Mouse (Mus musculus) spleen, adult 2 months (tissue): ENCODE measurements at regions not wholly inside any gene's neighbourhood (a gene's known extent, or its start where the extent isn't known, plus 50 kb on each side); places are given as distances from the start of the nearest gene placed in this dataset.

Experiments used
- DNase-seq, 2 experiments: peaks; one replicate each; pipeline versions ENCODE4 v3.0.0 to v3.0.0-alpha.2; 2012 to 2021; ENCODE audit warnings: low spot score in 2 of 2, low read depth in 1 of 2
- H3K27ac ChIP-seq: fragments of 200-500 bp; 2 replicates; pipeline ENCODE4 v1.5.1; 2012; ENCODE audit warnings: low read length, inconsistent platforms; ENCODE audit not compliant: insufficient read depth
- H3K27me3 ChIP-seq: fragments of 200-500 bp; 2 replicates; pipeline ENCODE4 v1.6.1; 2012; ENCODE audit warnings: mild to moderate bottlenecking, moderate library complexity, low read length, inconsistent platforms; ENCODE audit not compliant: control insufficient read depth, insufficient read depth
- H3K36me3 ChIP-seq: fragments of 200-500 bp; 2 replicates; pipeline ENCODE4 v1.6.1; 2012; ENCODE audit warnings: mild to moderate bottlenecking, low read length, inconsistent platforms; ENCODE audit not compliant: control insufficient read depth, insufficient read depth
- H3K4me1 ChIP-seq: fragments of 200-500 bp; 2 replicates; pipeline ENCODE4 v1.6.1; 2011; ENCODE audit warnings: inconsistent platforms; ENCODE audit not compliant: control insufficient read depth, insufficient read depth, insufficient read length
- H3K4me3 ChIP-seq: fragments of 200-500 bp; 2 replicates; pipeline ENCODE4 v1.5.1; 2011; ENCODE audit warnings: mild to moderate bottlenecking, inconsistent platforms; ENCODE audit not compliant: insufficient read depth, insufficient read length; ENCODE audit errors: extremely low read depth
- CTCF ChIP-seq: fragments of 200-500 bp; IDR thresholded peaks from 2 replicates; pipeline ENCODE4 v1.5.1; 2011; ENCODE audit warnings: mild to moderate bottlenecking, inconsistent platforms; ENCODE audit not compliant: insufficient read depth, insufficient read length, insufficient replicate concordance; ENCODE audit errors: extremely low read depth
- POLR2A ChIP-seq: fragments of 200-500 bp; IDR thresholded peaks from 2 replicates; pipeline ENCODE4 v1.6.1; 2011; ENCODE audit warnings: low read depth, low read length, inconsistent platforms
- WGBS: fragments of 180-500 bp; shearing (Covaris S2); methylation state at CpG from one replicate; pipeline ENCODE4 v1.1.7; 2018; 5-methylcytosine and 5-hydroxymethylcytosine counted together

DNA sequence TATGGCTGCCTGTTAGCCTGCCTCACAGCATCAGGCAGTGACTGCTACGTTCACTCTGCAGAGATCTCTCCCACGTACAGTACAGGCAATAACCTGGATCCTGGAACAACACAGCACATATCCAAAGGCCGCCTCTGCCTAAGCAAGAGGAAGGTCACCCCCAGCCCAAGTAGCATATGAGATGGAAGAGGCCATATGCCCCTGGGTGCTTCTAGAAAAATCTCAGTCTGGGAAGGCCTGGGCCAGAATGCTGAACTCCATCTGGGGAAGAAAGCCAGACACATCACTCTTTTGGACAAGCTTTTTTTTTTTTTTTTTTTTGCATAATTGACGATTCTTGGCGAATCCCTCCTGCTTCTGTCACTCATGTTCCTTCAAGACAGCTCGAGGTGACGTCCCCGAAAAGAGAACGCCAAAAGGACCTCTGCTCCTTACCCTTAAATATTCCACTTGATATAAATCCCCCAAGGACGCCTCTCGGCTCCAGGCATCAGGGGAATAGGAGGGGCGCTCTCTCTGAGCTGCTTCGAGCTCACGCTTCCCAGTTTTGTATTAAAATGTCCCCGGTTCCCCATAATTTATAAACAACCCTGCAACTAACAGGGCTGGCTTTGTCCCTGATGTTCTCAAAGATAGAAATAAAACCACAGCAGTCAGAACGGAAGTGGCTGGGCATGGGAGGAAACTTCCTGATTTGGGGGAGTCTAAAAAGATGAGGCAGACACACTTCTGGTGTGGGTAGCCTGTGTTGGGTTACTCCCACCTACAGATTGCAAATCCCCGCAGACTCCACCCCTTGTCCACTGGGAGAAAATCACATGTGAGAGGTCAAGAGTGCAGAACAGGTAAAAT is 150.4 kb downstream of the Cryba4 start:
- H3K4me3 ChIP-seq: no peak overlapping the region
- H3K27ac ChIP-seq: no peak overlapping the region; the same call in 1 of the 2 replicates
- H3K27me3 ChIP-seq: no peaks in the 10 kb centered on the region
- TF ChIP-seq CTCF (no peak), POLR2A (no peak)
- 26% methylated on average over 17 of the region's 17 CpGs for WGBS
- H3K36me3 ChIP-seq: no peaks in the 10 kb centered on the region
- peak in 1 of 2 experiments; percentile 34 for DNase-seq
- peaks cover 10% of the 10 kb centered on the region; the same call in 1 of the 2 replicates for H3K4me1 ChIP-seq

DNA sequence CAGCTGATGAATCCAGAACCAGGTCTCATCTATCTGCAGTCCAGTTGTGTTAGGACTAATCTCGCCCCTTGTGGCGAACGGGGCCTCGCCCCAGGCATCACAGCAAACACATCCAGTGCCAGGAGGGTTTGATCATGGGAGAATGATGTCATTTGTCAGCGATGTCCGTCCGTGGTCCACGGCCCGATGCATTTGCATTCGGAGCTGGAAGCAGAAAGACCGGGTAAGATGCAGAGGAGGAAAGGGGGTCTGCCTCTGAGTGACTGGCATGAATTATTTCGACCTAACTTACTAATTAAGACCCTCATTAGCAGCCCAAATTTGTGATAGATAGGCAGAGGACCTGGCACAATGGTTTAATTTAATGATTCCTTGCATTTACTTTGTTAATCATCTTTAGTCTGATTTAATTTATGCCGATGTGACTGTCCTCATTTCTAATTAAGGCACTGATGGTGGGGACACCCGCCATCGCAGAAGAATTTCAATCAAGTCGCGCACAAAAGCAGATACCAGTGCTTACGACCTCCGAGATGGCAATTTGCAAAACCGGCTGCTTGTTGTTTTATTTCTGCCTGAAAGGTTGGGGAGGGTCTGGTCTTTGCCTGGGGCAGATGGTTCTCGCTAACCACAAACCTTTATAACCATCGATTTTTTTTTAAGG is 141.9 kb downstream of the Cryba4 start:
- Histone ChIP-seq H3K36me3 (no peaks in the 10 kb centered on the region), H3K27ac (no peak overlapping the region), H3K27me3 (no peaks in the 10 kb centered on the region), H3K4me3 (no peak overlapping the region), H3K4me1 (no peaks in the 10 kb centered on the region)
- TF ChIP-seq POLR2A (no peak), CTCF (no peak)
- 76% methylated on average over 22 of the region's 22 CpGs for WGBS
- no peak for DNase-seq

DNA sequence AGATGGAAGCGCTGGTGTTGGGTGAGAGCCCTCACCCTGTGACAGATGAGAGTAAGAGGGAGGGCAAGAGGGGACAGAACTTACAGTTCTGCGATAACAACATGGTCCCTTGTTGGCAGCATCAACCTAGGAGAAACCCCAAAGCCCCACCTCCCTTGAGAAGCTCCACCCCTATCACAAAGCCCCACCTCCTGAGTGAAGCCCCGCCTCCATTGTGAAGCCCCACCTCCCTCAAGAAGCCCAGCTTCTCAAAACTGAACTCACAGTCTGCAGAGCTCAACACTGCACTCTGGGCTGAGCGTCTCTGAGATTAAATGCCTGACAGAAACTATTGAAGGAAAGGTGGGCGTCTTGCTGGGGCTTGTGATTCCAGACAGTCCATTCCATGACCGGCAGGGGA is 131.6 kb downstream of the Cryba4 start:
- WGBS: 72% methylated on average over 6 of the region's 6 CpGs
- Histone ChIP-seq H3K4me1 (peaks cover 10% of the 10 kb centered on the region; the same call in 1 of the 2 replicates), H3K4me3 (no peak overlapping the region), H3K27me3 (no peaks in the 10 kb centered on the region), H3K36me3 (no peaks in the 10 kb centered on the region), H3K27ac (no peak overlapping the region)
- no peak for DNase-seq
- TF ChIP-seq CTCF (no peak), POLR2A (no peak)

DNA sequence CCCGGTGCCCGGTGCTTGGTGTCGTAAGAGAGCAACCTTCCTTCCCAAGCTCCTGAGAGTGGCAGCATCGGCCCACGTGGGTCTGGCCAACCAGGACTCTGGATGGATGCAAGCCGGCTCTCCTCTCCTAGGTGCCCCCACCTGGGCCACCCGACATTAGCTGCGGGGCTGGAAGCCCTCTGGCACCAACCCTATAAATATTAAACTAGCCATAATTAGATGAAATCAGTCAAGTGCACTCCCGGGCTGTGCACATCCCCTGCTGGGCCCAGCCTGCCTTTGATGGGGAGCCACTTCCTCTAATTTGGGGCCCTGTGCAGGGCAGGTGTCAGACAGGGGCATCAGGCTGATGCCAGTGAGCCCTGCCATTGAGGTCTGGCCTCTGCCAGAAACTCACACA is 130.8 kb downstream of the Cryba4 start:
- 43% methylated on average over 9 of the region's 9 CpGs for WGBS
- TF ChIP-seq POLR2A (no peak), CTCF (no peak)
- H3K4me1 ChIP-seq: peaks cover 10% of the 10 kb centered on the region; the same call in 1 of the 2 replicates

DNA sequence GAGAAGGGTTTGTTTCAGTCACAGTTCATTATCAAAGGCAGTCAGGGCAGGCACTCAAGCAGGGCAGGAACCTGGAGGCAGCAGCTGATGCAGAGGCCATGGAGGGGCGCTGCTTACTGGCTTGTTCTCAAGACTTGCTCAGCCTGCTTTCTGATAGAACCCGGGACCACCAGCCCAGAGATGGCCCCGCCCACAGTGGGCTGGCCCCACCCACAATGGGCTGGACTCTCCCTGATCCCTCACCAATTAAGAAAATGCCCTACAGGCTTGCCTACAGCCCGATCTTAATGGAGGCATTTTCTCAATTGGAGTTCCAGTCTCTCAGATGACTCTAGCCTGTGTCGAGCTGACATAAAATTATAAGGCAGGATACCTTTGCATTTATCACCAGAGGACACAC is 129.7 kb downstream of the Cryba4 start:
- DNase-seq: no peak
- Histone ChIP-seq H3K27me3 (no peaks in the 10 kb centered on the region), H3K27ac (no peak overlapping the region), H3K4me3 (no peak overlapping the region), H3K4me1 (peaks cover 10% of the 10 kb centered on the region; the same call in 1 of the 2 replicates), H3K36me3 (no peaks in the 10 kb centered on the region)
- TF ChIP-seq CTCF: no peak
- TF ChIP-seq POLR2A: no peak
- WGBS: 25% methylated on average over 5 of the region's 5 CpGs

More for the DNA sequence above, 130.8 kb downstream of the Cryba4 start:
- Histone ChIP-seq H3K27ac (no peak overlapping the region), H3K36me3 (no peaks in the 10 kb centered on the region), H3K4me3 (no peak overlapping the region), H3K27me3 (no peaks in the 10 kb centered on the region)
- DNase-seq: peak in 1 of 2 experiments; percentile 35

DNA sequence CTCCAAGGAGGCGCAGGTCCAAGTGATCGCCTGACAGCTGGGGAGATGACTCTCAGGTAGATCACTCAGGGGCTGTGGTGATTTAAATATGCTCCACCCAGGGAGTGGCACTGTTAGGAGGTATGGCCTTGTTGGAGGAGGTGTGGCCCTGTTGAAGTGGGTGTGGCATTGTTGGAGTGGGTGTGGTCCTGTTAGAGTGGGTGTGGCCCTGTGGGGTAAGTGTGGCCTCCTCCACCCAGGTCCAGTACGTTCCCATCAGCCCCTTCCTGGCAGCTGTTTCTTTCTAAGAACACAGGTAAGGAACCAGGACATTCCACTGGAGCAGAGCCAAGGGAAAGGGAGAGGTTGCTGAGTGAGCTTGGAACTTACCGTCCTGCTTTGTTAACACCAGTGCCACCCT is 125.1 kb downstream of the Cryba4 start:
- H3K4me1 ChIP-seq: no peaks in the 10 kb centered on the region
- no peak for DNase-seq
- H3K4me3 ChIP-seq: no peak overlapping the region
- WGBS: 80% methylated on average over 4 of the region's 4 CpGs
- H3K27ac ChIP-seq: no peak overlapping the region
- H3K36me3 ChIP-seq: no peaks in the 10 kb centered on the region
- TF ChIP-seq CTCF (no peak), POLR2A (no peak)
- no peaks in the 10 kb centered on the region for H3K27me3 ChIP-seq

DNA sequence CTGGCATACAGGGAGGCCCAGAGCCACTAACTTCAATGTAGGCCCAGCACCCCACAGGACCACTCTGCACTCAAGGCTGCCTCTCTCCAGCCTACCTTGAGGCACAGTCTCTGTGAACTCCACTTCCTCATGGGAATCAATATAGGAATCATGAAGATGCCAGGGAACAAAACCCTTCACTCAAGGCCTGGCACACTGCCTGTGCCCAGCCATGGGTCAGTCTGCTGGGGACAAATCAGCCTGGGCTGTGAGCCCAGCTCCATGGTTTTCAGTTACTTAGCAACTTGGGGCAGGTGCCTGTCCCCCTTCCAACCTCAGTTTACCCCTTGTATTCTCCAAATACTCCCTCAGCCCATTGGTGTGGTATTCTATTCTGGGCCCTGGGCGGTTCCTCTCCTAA is 119.6 kb downstream of the Cryba4 start:
- DNase-seq: no peak
- H3K27ac ChIP-seq: no peak overlapping the region
- H3K4me1 ChIP-seq: no peaks in the 10 kb centered on the region
- H3K36me3 ChIP-seq: no peaks in the 10 kb centered on the region
- no peak overlapping the region for H3K4me3 ChIP-seq
- 97% methylated on average over 1 of the region's 1 CpGs for WGBS
- TF ChIP-seq POLR2A (no peak), CTCF (no peak)
- H3K27me3 ChIP-seq: no peaks in the 10 kb centered on the region
